Mouse (Mus musculus) telencephalon, adult 2 months (tissue): ENCODE data around the gene Samd14.

Experiments used
- DNase-seq: peaks from one replicate; pipeline ENCODE4 v3.0.0-alpha.2; 2011; ENCODE audit warnings: low read depth, low spot score

The Samd14 gene

DNA sequence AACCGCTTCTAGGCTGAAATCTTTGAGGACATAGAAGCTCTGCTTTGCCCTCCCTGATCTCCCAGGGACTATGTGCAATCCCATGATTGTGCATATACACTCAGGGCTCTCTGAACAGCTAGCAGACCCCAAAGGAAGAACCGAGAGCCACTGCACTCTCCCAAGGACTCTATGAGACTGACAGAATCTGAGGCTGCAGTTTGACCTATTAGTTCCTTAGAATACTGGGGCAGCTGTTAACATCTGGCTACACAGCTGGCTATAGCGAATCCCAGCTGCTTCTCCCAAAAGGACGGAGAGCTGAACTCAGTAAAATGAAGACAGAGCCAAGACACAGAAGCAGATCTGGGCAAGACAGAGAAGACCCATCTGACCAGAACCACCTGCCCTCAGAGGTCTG, 64.2 kb downstream of the Samd14 start:
- DNase-seq, result no peak

DNA sequence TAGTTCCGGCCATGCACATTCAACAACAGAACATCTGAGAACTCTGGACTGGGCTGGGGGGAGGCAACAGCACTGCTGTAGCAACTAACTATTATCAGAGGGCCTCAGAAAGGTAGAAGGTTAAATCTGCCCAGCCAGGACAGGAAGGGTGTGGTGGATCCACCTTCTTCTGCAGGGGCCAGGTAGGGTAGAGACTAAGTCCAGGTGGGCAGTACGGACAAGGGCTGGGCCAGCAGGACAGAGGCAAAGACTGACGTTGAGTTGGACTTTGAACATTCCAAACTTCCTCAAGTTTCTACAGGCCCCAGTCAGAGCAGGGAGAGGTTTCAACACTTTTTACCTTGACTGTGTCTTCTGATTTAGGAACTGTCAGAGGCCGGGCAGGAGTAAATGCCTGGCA, 65.0 kb downstream of the Samd14 start:
- no peak for DNase-seq

DNA sequence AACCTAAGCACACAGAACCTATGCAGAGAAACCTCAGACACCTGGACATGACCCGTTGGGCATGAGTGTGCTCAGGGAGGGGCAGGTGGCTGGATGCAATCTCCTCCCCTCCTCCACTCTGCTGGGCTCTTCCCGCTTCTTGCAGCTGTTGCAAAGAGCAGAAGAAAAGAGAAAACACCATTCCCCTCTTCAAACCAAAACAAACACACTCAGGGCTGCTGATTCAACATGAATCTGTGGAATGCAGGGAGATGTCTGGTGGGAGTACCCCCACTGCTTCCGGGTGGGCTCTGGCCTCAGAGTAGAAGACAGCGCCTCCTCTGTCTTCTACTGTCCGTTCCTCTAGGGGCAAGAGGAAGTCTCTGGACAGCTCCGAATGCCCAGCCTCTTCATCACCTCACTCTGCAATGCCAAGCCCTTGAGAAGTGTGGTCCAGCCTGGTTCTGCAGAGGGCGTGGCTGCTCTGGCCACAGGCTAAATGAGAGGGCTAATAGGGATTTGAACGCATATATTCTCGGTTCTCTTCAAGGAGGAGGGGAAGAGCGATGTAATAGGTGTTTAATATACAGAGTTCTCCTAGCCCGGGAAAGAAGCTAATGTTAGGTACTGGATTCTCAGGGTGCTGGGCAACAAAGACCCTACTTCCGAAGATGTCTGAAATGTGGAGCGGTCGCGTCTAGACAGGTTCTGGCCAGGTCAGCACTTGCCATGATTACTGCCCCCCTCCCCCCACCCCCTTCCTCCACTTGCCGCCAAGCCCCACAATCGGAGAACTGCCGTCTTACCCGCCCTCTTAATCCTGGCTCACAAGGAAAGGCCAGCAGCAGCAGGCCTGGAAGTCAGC, 65.7 kb downstream of the Samd14 start:
- no peak for DNase-seq
